Mouse (Mus musculus) stomach, postnatal 0 days (tissue): ENCODE data around the gene Dlg1. TPM values are rescaled to one million over a fixed set of nuclear protein-coding genes. Genes with fewer than 3 reads are reported as not detected.
"Not testable (repeated sequence)": the region's sequence is repeated elsewhere in the genome, so short reads cannot be mapped to it uniquely, and the experiment has no call there.

Experiments used
- ATAC-seq: fragments of 200-750 bp; cut with Nextera tagmentation; 2 replicates; pipeline ENCODE4 v1.8.0; 2017; ENCODE audit not compliant: low FRiP score, low TSS enrichment
- DNase-seq: peaks from one replicate; pipeline ENCODE4 v3.0.0-alpha.2; 2016; ENCODE audit warnings: low spot score
- H3K27ac ChIP-seq: fragments of 300-500 bp; sonication (generic); replicated peaks from 2 replicates; pipeline ENCODE4 v1.5.1; 2014; ENCODE audit warnings: mild to moderate bottlenecking, control low read depth
- H3K27me3 ChIP-seq: fragments of 300-500 bp; sonication (generic); 2 replicates; pipeline ENCODE4 v1.6.1; 2014; ENCODE audit warnings: low read length; ENCODE audit not compliant: control insufficient read depth, insufficient read depth
- H3K36me3 ChIP-seq: fragments of 300-500 bp; sonication (generic); 2 replicates; pipeline ENCODE4 v1.6.1; 2014; ENCODE audit warnings: low read length, mixed read lengths; ENCODE audit not compliant: control insufficient read depth, insufficient read depth
- H3K4me1 ChIP-seq: fragments of 300-500 bp; sonication (generic); replicated peaks from 2 replicates; pipeline ENCODE4 v1.6.1; 2014; ENCODE audit warnings: antibody characterized with exemption; ENCODE audit not compliant: control insufficient read depth, insufficient read depth
- H3K4me2 ChIP-seq: fragments of 300-500 bp; sonication (generic); replicated peaks from 2 replicates; pipeline ENCODE4 v1.6.1; 2014; ENCODE audit warnings: low read depth, mild to moderate bottlenecking, control low read depth, moderate library complexity
- H3K4me3 ChIP-seq: fragments of 300-500 bp; sonication (generic); 2 replicates; pipeline ENCODE4 v1.5.1; 2014; ENCODE audit warnings: low read depth, low read length, control low read depth
- H3K9ac ChIP-seq: fragments of 300-500 bp; sonication (generic); 2 replicates; pipeline ENCODE4 v1.6.1; 2014; ENCODE audit warnings: mild to moderate bottlenecking, low read length, control low read depth, mixed read lengths
- H3K9me3 ChIP-seq: fragments of 300-500 bp; sonication (generic); 2 replicates; pipeline ENCODE4 v1.6.1; 2016; ENCODE audit warnings: low read length; ENCODE audit not compliant: control insufficient read depth
- CTCF ChIP-seq: IDR thresholded peaks from 2 replicates; pipeline ENCODE4 v1.5.1; 2016; ENCODE audit warnings: antibody characterized with exemption, low read depth, mild to moderate bottlenecking, moderate library complexity
- EP300 ChIP-seq: optimal IDR thresholded peaks from 2 replicates; pipeline ENCODE3; 2016; ENCODE audit warnings: antibody characterized with exemption
- WGBS: fragments of 180-500 bp; shearing (Covaris S2); extraction: QIAGEN DNeasy Blood & Tissue Kit; methylation state at CpG from one replicate; pipeline ENCODE4 v1.1.7; 2014; 5-methylcytosine and 5-hydroxymethylcytosine counted together
- polyA plus RNA-seq: library from polyadenylated mRNA; unstranded; fragments of >200 nt; fragmentation: Nextera tagmentation; extraction: Ambion mirVana; gene quantifications from 2 replicates; pipeline ENCODE4 v1.2.1, GENCODE M21; 2015

Dlg1 gene
- polyA plus RNA-seq, 1 experiment from 2014 or later: 11.8 TPM

- Histone ChIP-seq H3K27ac (no peak overlapping the region), H3K4me2 (no peak overlapping the region), H3K36me3 (no peaks in the 10 kb centered on the region), H3K4me1 (no peaks in the 10 kb centered on the region), H3K4me3 (no peak overlapping the region), H3K27me3 (no peaks in the 10 kb centered on the region), H3K9ac (no peak overlapping the region), H3K9me3 (no peaks in the 10 kb centered on the region)
- WGBS: 7% methylated on average over 1 of the region's 1 CpGs
- peak; percentile 78 for TF ChIP-seq CTCF
- TF ChIP-seq EP300: no peak
- ATAC-seq (0 out of 2 replicates have a peak, but pooled peaks have one; percentile 40), DNase-seq (no peak)
Observed at GRCm38 (mm10) chr16:31724121-31724520, 60.9 kb downstream of the Dlg1 start.

GRCm38 (mm10) chr16:31724818-31725217, 61.6 kb downstream of the Dlg1 start:
- Histone ChIP-seq H3K9me3 (no peaks in the 10 kb centered on the region), H3K27me3 (no peaks in the 10 kb centered on the region), H3K4me1 (no peaks in the 10 kb centered on the region), H3K9ac (no peak overlapping the region), H3K27ac (no peak overlapping the region), H3K4me2 (no peak overlapping the region), H3K36me3 (no peaks in the 10 kb centered on the region), H3K4me3 (no peak overlapping the region)
- TF ChIP-seq CTCF (no peak), EP300 (no peak)
- DNase-seq (no peak), ATAC-seq (no peak)
- WGBS: 85% methylated on average over 4 of the region's 4 CpGs

GRCm38 (mm10) chr16:31730971-31731370, 67.7 kb downstream of the Dlg1 start:
- H3K4me1 ChIP-seq, ATAC-seq, H3K27ac ChIP-seq, H3K27me3 ChIP-seq, H3K9me3 ChIP-seq, DNase-seq, H3K4me3 ChIP-seq, H3K9ac ChIP-seq, H3K36me3 ChIP-seq, H3K4me2 ChIP-seq: not testable (repeated sequence)
- WGBS: 93% methylated on average over 1 of the region's 1 CpGs

- Histone ChIP-seq H3K27ac (no peak overlapping the region), H3K27me3 (no peaks in the 10 kb centered on the region), H3K9ac (no peak overlapping the region), H3K4me3 (no peak overlapping the region), H3K4me2 (no peak overlapping the region), H3K9me3 (no peaks in the 10 kb centered on the region), H3K36me3 (no peaks in the 10 kb centered on the region), H3K4me1 (no peaks in the 10 kb centered on the region)
- 72% methylated on average over 4 of the region's 4 CpGs for WGBS
- DNase-seq: no peak
- no peak for TF ChIP-seq EP300
- no peak for TF ChIP-seq CTCF
- ATAC-seq: no peak
Observed at GRCm38 (mm10) chr16:31737081-31737480, 73.8 kb downstream of the Dlg1 start.

GRCm38 (mm10) chr16:31737761-31738160, 74.5 kb downstream of the Dlg1 start:
- DNase-seq (no peak), ATAC-seq (no peak)
- Histone ChIP-seq H3K36me3 (no peaks in the 10 kb centered on the region), H3K4me1 (no peaks in the 10 kb centered on the region), H3K9ac (no peak overlapping the region), H3K4me2 (no peak overlapping the region), H3K4me3 (no peak overlapping the region), H3K9me3 (no peaks in the 10 kb centered on the region), H3K27ac (no peak overlapping the region), H3K27me3 (no peaks in the 10 kb centered on the region)
- TF ChIP-seq CTCF: no peak
- no peak for TF ChIP-seq EP300
- 36% methylated on average over 3 of the region's 3 CpGs for WGBS

- H3K4me3 ChIP-seq: no peak overlapping the region
- H3K27ac ChIP-seq: no peak overlapping the region
- H3K9ac ChIP-seq: no peak overlapping the region
- no peaks in the 10 kb centered on the region for H3K4me1 ChIP-seq
- no peaks in the 10 kb centered on the region for H3K27me3 ChIP-seq
- H3K9me3 ChIP-seq: no peaks in the 10 kb centered on the region
- ATAC-seq: no peak
- 64% methylated on average over 8 of the region's 8 CpGs for WGBS
- no peak overlapping the region for H3K4me2 ChIP-seq
- H3K36me3 ChIP-seq: no peaks in the 10 kb centered on the region
- no peak for TF ChIP-seq CTCF
- DNase-seq: no peak
Observed at GRCm38 (mm10) chr16:31740271-31740670, 77.0 kb downstream of the Dlg1 start.

GRCm38 (mm10) chr16:31740704-31741103, 77.5 kb downstream of the Dlg1 start:
- Histone ChIP-seq H3K27ac (no peak overlapping the region), H3K9ac (no peak overlapping the region), H3K4me2 (no peak overlapping the region), H3K36me3 (no peaks in the 10 kb centered on the region), H3K4me1 (no peaks in the 10 kb centered on the region), H3K27me3 (no peaks in the 10 kb centered on the region), H3K4me3 (no peak overlapping the region), H3K9me3 (no peaks in the 10 kb centered on the region)
- TF ChIP-seq CTCF: no peak
- TF ChIP-seq EP300: no peak
- DNase-seq (no peak), ATAC-seq (no peak)
- WGBS: 68% methylated on average over 5 of the region's 5 CpGs
